Mouse (Mus musculus) cerebellum, adult 2 months (tissue): ENCODE measurements around the gene Entpd8. TPM values are rescaled to one million over a fixed set of nuclear protein-coding genes. Genes with fewer than 3 reads are reported as not detected.
A peak's percentile ranks its signal among the peaks of the same experiment; 100 is the strongest.

Source experiments
- DNase-seq, 2 experiments: peaks; one replicate each; pipeline ENCODE4 v3.0.0; 2021
- H3K27ac ChIP-seq: fragments of 200-500 bp; 2 replicates; pipeline ENCODE4 v1.5.1; 2012; ENCODE audit warnings: low read length, control low read depth, inconsistent platforms; ENCODE audit not compliant: insufficient read depth
- H3K27me3 ChIP-seq: fragments of 200-500 bp; 2 replicates; pipeline ENCODE4 v1.6.1; 2012; ENCODE audit warnings: inconsistent platforms, mild to moderate bottlenecking, low read length, moderate library complexity; ENCODE audit not compliant: control insufficient read depth, insufficient read depth
- H3K4me1 ChIP-seq: fragments of 200-500 bp; 2 replicates; pipeline ENCODE4 v1.6.1; 2011; ENCODE audit warnings: low read length; ENCODE audit not compliant: control insufficient read depth, insufficient read depth
- H3K4me3 ChIP-seq: fragments of 200-500 bp; replicated peaks from 2 replicates; pipeline ENCODE3; 2011; ENCODE audit warnings: mild to moderate bottlenecking, low read depth, low read length, control low read depth; ENCODE audit not compliant: insufficient read depth
- CTCF ChIP-seq: fragments of 200-500 bp; IDR thresholded peaks from 2 replicates; pipeline ENCODE4 v1.5.1; 2011; ENCODE audit warnings: low read depth, mild to moderate bottlenecking, control low read depth, low read length, moderate library complexity, borderline replicate concordance; ENCODE audit not compliant: insufficient read depth
- POLR2A ChIP-seq: fragments of 200-500 bp; IDR thresholded peaks from 2 replicates; pipeline ENCODE4 v1.6.1; 2011; ENCODE audit warnings: low read length, control low read depth, borderline replicate concordance; ENCODE audit not compliant: insufficient read depth
- WGBS: fragments of 180-500 bp; shearing (Covaris S2); methylation state at CpG from one replicate; pipeline ENCODE4 v1.1.7; 2018; 5-methylcytosine and 5-hydroxymethylcytosine counted together
- polyA plus RNA-seq: library from polyadenylated mRNA; depleted of rRNA; stranded (reverse); fragments of >200 nt; gene quantifications from 2 replicates; pipeline ENCODE4 v1.2.3, GENCODE M21; 2012; rRNA removed

The Entpd8 gene
- polyA plus RNA-seq: not detected in 2 replicates

- TF ChIP-seq CTCF (no peak), POLR2A (no peak)
- DNase-seq: no peak
- H3K4me1 ChIP-seq: no peaks in the 10 kb centered on the region
- H3K4me3 ChIP-seq: no peak within 1 kb of the TSS
- no peak within 1 kb of the TSS for H3K27ac ChIP-seq
- no peaks in the 10 kb centered on the region; the same call in 1 of the 2 replicates for H3K27me3 ChIP-seq
- 69% methylated on average over 5 of the region's 5 CpGs for WGBS
Measured at GRCm38 (mm10) chr2:25080076-25080475, at the start of gene Entpd8. Gene Entpd8, plus strand, starts transcription at chr2:25080304.

GRCm38 (mm10) chr2:25034994-25035393 lies 45.1 kb upstream of the Entpd8 start:
- Histone ChIP-seq H3K4me3 (no peak overlapping the region), H3K27ac (no peak overlapping the region), H3K27me3 (peaks cover 1% of the 10 kb centered on the region; the same call in 1 of the 2 replicates), H3K4me1 (no peaks in the 10 kb centered on the region)
- no peak for TF ChIP-seq CTCF
- TF ChIP-seq POLR2A: no peak
- WGBS: 95% methylated on average over 4 of the region's 4 CpGs
- no peak for DNase-seq

- no peak overlapping the region for H3K27ac ChIP-seq
- TF ChIP-seq POLR2A: no peak
- WGBS: 91% methylated on average over 5 of the region's 5 CpGs
- no peak overlapping the region for H3K4me3 ChIP-seq
- H3K27me3 ChIP-seq: peaks cover 1% of the 10 kb centered on the region; the same call in 1 of the 2 replicates
- DNase-seq: no peak
- no peaks in the 10 kb centered on the region for H3K4me1 ChIP-seq
Measured at GRCm38 (mm10) chr2:25040089-25040488, 40.0 kb upstream of the Entpd8 start.

- TF ChIP-seq CTCF (no peak), POLR2A (no peak)
- H3K4me1 ChIP-seq: peaks cover 12% of the 10 kb centered on the region; the same call in 1 of the 2 replicates
- DNase-seq: peak; percentile 77 to 91
- WGBS: 7% methylated on average over 7 of the region's 7 CpGs
- no peak overlapping the region for H3K4me3 ChIP-seq
- no peak overlapping the region for H3K27ac ChIP-seq
- H3K27me3 ChIP-seq: no peaks in the 10 kb centered on the region; the same call in 1 of the 2 replicates
Measured at GRCm38 (mm10) chr2:25050921-25051320, 29.2 kb upstream of the Entpd8 start.

GRCm38 (mm10) chr2:25051450-25051849 lies 28.7 kb upstream of the Entpd8 start:
- Histone ChIP-seq H3K4me1 (peaks cover 12% of the 10 kb centered on the region; the same call in 1 of the 2 replicates), H3K27me3 (no peaks in the 10 kb centered on the region), H3K4me3 (no peak overlapping the region), H3K27ac (no peak overlapping the region)
- no peak for DNase-seq
- TF ChIP-seq POLR2A: no peak
- 68% methylated on average over 8 of the region's 8 CpGs for whole genome bisulfite sequencing

- TF ChIP-seq POLR2A: no peak
- TF ChIP-seq CTCF: no peak
- Histone ChIP-seq H3K4me3 (no peak overlapping the region), H3K27ac (no peak overlapping the region), H3K4me1 (peaks cover 12% of the 10 kb centered on the region; the same call in 1 of the 2 replicates), H3K27me3 (0 out of 2 replicates have a peak, but pooled peaks cover 1% of the 10 kb centered on the region)
- WGBS: 83% methylated on average over 6 of the region's 6 CpGs
- no peak for DNase-seq
Measured at GRCm38 (mm10) chr2:25053101-25053500, 27.0 kb upstream of the Entpd8 start.

- WGBS: 2% methylated on average over 47 of the region's 47 CpGs
- DNase-seq: peak; percentile 83 to 87
- H3K4me3 ChIP-seq: peak within 1 kb of the TSS; percentile 69
- H3K4me1 ChIP-seq: peaks cover 12% of the 10 kb centered on the region; the same call in 1 of the 2 replicates
- TF ChIP-seq CTCF (no peak), POLR2A (peak; percentile 43; the same call in 1 of the 2 replicates)
- 0 out of 2 replicates have a peak, but pooled peaks cover 1% of the 10 kb centered on the region for H3K27me3 ChIP-seq
- no peak within 1 kb of the TSS for H3K27ac ChIP-seq
Measured at GRCm38 (mm10) chr2:25054221-25055067, 25.7 kb upstream of the Entpd8 start, which contains the start of gene Nsmf. Gene Nsmf, plus strand, starts transcription at chr2:25054355.

GRCm38 (mm10) chr2:25055068-25055405 lies 25.1 kb upstream of the Entpd8 start:
- Histone ChIP-seq H3K4me1 (peaks cover 12% of the 10 kb centered on the region; the same call in 1 of the 2 replicates), H3K27me3 (0 out of 2 replicates have a peak, but pooled peaks cover 1% of the 10 kb centered on the region), H3K27ac (no peak overlapping the region), H3K4me3 (peak overlapping the region; percentile 69)
- TF ChIP-seq CTCF (no peak), POLR2A (no peak)
- DNase-seq: peak; percentile 61 to 65
- WGBS: 21% methylated on average over 2 of the region's 2 CpGs
